Mouse (Mus musculus): ENCODE results near the gene Gpr85.

GRCm38 (mm10) chr6:13812157-13812556 is 27.6 kb downstream of the Gpr85 start:
- TF ChIP-seq CTCF (IDR thresholded peaks at IDR 0.05; ENCODE audit: control insufficient read depth, insufficient read depth, insufficient replicate concordance, low read depth, low read length) (no peak), POLR2A (IDR thresholded peaks at IDR 0.05; ENCODE audit: control insufficient read depth, low read depth, low read length) (no peak)

Data from testis, adult 2 months (tissue).